Mouse (Mus musculus): ENCODE results near the gene Mpped1. TPM values are rescaled to one million over a fixed set of nuclear protein-coding genes. Genes with fewer than 3 reads are reported as not detected.

Mpped1 gene
- polyA plus RNA-seq, 1 experiment from 2014 or later = 0.22 TPM

- H3K4me3 ChIP-seq (replicated peaks; ENCODE audit: low read depth, low read length) = no peak overlapping the region
- TF ChIP-seq CTCF (IDR thresholded peaks at IDR 0.05; ENCODE audit: low read depth) = no peak
These were observed 63.9 kb downstream of the Mpped1 start for GRCm38 (mm10) chr15:83842915-83843789.

GRCm38 (mm10) chr15:83845734-83846133 is 66.5 kb downstream of the Mpped1 start:
- TF ChIP-seq CTCF (IDR thresholded peaks at IDR 0.05; ENCODE audit: low read depth) = no peak
- Histone ChIP-seq H3K9ac (ENCODE audit: low read depth, low read length) (no peak overlapping the region), H3K36me3 (ENCODE audit: insufficient read depth, low read length) (no peaks in the 10 kb centered on the region), H3K27me3 (ENCODE audit: insufficient read depth, low read length) (no peaks in the 10 kb centered on the region; the same call in 1 of the 2 replicates), H3K4me2 (ENCODE audit: low read length) (no peak overlapping the region), H3K27ac (no peak overlapping the region), H3K4me3 (replicated peaks; ENCODE audit: low read depth, low read length) (no peak overlapping the region), H3K4me1 (replicated peaks; ENCODE audit: insufficient read depth, low read length) (no peaks in the 10 kb centered on the region), H3K9me3 (replicated peaks; ENCODE audit: low read length) (no peaks in the 10 kb centered on the region)
- WGBS = 41% methylated on average over 11 of the region's 11 CpGs
- no peak for ATAC-seq (replicated peaks; ENCODE audit: low FRiP score, low read depth)
- DNase-seq (ENCODE audit: low spot score) = no peak

More at GRCm38 (mm10) chr15:83842915-83843789, 63.9 kb downstream of the Mpped1 start:
- WGBS = 42% methylated on average over 22 of the region's 22 CpGs
- ATAC-seq (replicated peaks; ENCODE audit: low FRiP score, low read depth) = no peak
- H3K27ac ChIP-seq = no peak overlapping the region
- no peaks in the 10 kb centered on the region for H3K9me3 ChIP-seq (replicated peaks; ENCODE audit: low read length)
- no peaks in the 10 kb centered on the region for H3K36me3 ChIP-seq (ENCODE audit: insufficient read depth, low read length)
- no peak overlapping the region for H3K4me2 ChIP-seq (ENCODE audit: low read length)
- no peaks in the 10 kb centered on the region for H3K4me1 ChIP-seq (replicated peaks; ENCODE audit: insufficient read depth, low read length)
- no peak overlapping the region for H3K9ac ChIP-seq (ENCODE audit: low read depth, low read length)
- H3K27me3 ChIP-seq (ENCODE audit: insufficient read depth, low read length) = no peaks in the 10 kb centered on the region; the same call in 1 of the 2 replicates
- no peak for DNase-seq (ENCODE audit: low spot score)

- H3K36me3 ChIP-seq (ENCODE audit: insufficient read depth, low read length) = no peaks in the 10 kb centered on the region
- H3K27ac ChIP-seq = no peak overlapping the region
- no peak overlapping the region for H3K4me3 ChIP-seq (replicated peaks; ENCODE audit: low read depth, low read length)
- DNase-seq (ENCODE audit: low spot score) (no peak), ATAC-seq (replicated peaks; ENCODE audit: low FRiP score, low read depth) (no peak)
- no peak overlapping the region for H3K9ac ChIP-seq (ENCODE audit: low read depth, low read length)
- H3K4me1 ChIP-seq (replicated peaks; ENCODE audit: insufficient read depth, low read length) = no peaks in the 10 kb centered on the region
- no peak overlapping the region for H3K4me2 ChIP-seq (ENCODE audit: low read length)
- no peak for TF ChIP-seq CTCF (IDR thresholded peaks at IDR 0.05; ENCODE audit: low read depth)
- 39% methylated on average over 8 of the region's 8 CpGs for WGBS
- H3K27me3 ChIP-seq (ENCODE audit: insufficient read depth, low read length) = no peaks in the 10 kb centered on the region; the same call in 1 of the 2 replicates
- H3K9me3 ChIP-seq (replicated peaks; ENCODE audit: low read length) = no peaks in the 10 kb centered on the region
These were observed 67.3 kb downstream of the Mpped1 start for GRCm38 (mm10) chr15:83846592-83846991.

- WGBS = 70% methylated on average over 4 of the region's 4 CpGs
- no peak overlapping the region for H3K27ac ChIP-seq
- H3K9ac ChIP-seq (ENCODE audit: low read depth, low read length) = no peak overlapping the region
- no peak overlapping the region for H3K4me2 ChIP-seq (ENCODE audit: low read length)
- no peaks in the 10 kb centered on the region for H3K9me3 ChIP-seq (replicated peaks; ENCODE audit: low read length)
- H3K27me3 ChIP-seq (ENCODE audit: insufficient read depth, low read length) = no peaks in the 10 kb centered on the region
- ATAC-seq (replicated peaks; ENCODE audit: low FRiP score, low read depth) (no peak), DNase-seq (ENCODE audit: low spot score) (no peak)
- TF ChIP-seq CTCF (IDR thresholded peaks at IDR 0.05; ENCODE audit: low read depth) = no peak
- no peaks in the 10 kb centered on the region for H3K4me1 ChIP-seq (replicated peaks; ENCODE audit: insufficient read depth, low read length)
- no peak overlapping the region for H3K4me3 ChIP-seq (replicated peaks; ENCODE audit: low read depth, low read length)
- no peaks in the 10 kb centered on the region for H3K36me3 ChIP-seq (ENCODE audit: insufficient read depth, low read length)
These were observed 68.2 kb downstream of the Mpped1 start for GRCm38 (mm10) chr15:83847512-83847911.

GRCm38 (mm10) chr15:83848193-83848592 is 68.9 kb downstream of the Mpped1 start:
- H3K4me1 ChIP-seq (replicated peaks; ENCODE audit: insufficient read depth, low read length) = no peaks in the 10 kb centered on the region
- 74% methylated on average over 9 of the region's 9 CpGs for WGBS
- no peak overlapping the region for H3K27ac ChIP-seq
- H3K4me2 ChIP-seq (ENCODE audit: low read length) = no peak overlapping the region
- no peak overlapping the region for H3K9ac ChIP-seq (ENCODE audit: low read depth, low read length)
- no peaks in the 10 kb centered on the region for H3K27me3 ChIP-seq (ENCODE audit: insufficient read depth, low read length)
- no peak for TF ChIP-seq CTCF (IDR thresholded peaks at IDR 0.05; ENCODE audit: low read depth)
- ATAC-seq (replicated peaks; ENCODE audit: low FRiP score, low read depth) (no peak), DNase-seq (ENCODE audit: low spot score) (no peak)
- no peaks in the 10 kb centered on the region for H3K9me3 ChIP-seq (replicated peaks; ENCODE audit: low read length)
- H3K4me3 ChIP-seq (replicated peaks; ENCODE audit: low read depth, low read length) = no peak overlapping the region
- H3K36me3 ChIP-seq (ENCODE audit: insufficient read depth, low read length) = no peaks in the 10 kb centered on the region

GRCm38 (mm10) chr15:83853400-83853811 is 74.1 kb downstream of the Mpped1 start:
- ATAC-seq (replicated peaks; ENCODE audit: low FRiP score, low read depth) (no peak), DNase-seq (ENCODE audit: low spot score) (no peak)
- TF ChIP-seq CTCF (IDR thresholded peaks at IDR 0.05; ENCODE audit: low read depth) = no peak
- Histone ChIP-seq H3K9ac (ENCODE audit: low read depth, low read length) (no peak overlapping the region), H3K4me2 (ENCODE audit: low read length) (no peak overlapping the region), H3K4me1 (replicated peaks; ENCODE audit: insufficient read depth, low read length) (no peaks in the 10 kb centered on the region), H3K27ac (no peak overlapping the region), H3K36me3 (ENCODE audit: insufficient read depth, low read length) (no peaks in the 10 kb centered on the region), H3K4me3 (replicated peaks; ENCODE audit: low read depth, low read length) (no peak overlapping the region), H3K9me3 (replicated peaks; ENCODE audit: low read length) (no peaks in the 10 kb centered on the region), H3K27me3 (ENCODE audit: insufficient read depth, low read length) (no peaks in the 10 kb centered on the region)
- WGBS = 69% methylated on average over 5 of the region's 5 CpGs

Measured in kidney, postnatal 0 days (tissue).